Mouse (Mus musculus): ENCODE measurements at regions not wholly inside any gene's neighbourhood (a gene's known extent, or its start where the extent isn't known, plus 50 kb on each side); places are given as distances from the start of the nearest gene placed in this dataset.
A peak's percentile ranks its signal among the peaks of the same experiment; 100 is the strongest.

DNA sequence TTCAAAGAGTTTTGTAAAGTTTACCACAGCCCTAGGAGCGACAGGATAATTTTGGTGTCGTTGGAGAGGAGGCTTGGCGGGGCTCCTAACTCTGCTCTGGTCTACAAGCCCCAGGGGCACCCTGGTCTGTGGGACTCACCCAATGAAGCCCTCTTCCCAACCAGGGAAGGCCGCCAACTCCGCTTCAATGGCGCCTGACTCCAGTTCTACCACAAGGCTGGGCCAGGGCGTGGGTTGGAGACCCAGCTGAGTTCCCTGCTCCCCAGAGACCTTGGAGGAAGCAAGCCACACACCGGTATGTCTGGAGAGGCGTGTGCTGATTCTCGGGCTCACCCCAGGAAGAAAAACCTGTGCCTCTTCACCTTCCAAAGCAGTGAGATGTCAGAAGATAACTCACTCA, 128.9 kb downstream of the Gadd45g start:
- peak in 1 of 2 experiments; percentile 29 for DNase-seq

DNA sequence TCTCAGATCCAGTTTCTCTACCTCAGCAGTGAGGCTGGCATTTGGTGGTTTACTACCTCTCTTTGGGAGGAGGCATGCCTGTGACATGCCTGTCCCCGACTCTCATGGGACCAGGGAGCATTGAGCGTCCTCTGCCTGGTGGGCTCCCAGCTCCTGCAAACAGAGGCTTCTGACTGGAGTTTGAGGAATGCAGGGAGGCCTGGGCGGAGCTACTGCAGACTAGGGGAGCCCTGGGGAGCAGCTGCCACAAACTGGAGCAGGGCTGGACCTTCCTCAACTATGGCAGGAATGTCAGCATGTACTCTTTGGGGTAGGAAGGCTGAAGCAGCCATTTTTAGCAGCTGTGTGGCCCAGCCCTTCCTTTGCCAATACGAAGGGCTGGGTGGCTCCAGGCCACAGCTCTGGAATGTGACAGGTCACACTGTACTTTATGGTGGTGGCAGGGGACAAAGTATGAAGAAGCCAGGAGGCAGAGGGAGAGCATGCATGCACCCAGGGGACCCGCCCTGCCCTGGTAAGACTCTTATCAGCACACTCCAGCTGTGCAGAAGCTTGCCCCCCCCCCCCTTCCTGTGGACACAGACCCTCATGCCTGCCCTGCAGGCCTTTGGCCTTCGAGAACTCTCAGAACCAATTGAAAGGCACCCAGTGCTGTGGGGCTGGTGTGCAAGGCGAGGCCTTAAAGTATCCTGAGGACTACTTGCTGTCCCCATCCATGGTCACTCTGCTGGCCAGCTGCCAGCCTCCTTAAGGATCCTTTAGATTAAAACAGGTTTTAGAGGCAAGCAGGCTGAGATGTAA, 129.5 kb downstream of the Gadd45g start:
- peak in 1 of 2 experiments; percentile 24 for DNase-seq

DNA sequence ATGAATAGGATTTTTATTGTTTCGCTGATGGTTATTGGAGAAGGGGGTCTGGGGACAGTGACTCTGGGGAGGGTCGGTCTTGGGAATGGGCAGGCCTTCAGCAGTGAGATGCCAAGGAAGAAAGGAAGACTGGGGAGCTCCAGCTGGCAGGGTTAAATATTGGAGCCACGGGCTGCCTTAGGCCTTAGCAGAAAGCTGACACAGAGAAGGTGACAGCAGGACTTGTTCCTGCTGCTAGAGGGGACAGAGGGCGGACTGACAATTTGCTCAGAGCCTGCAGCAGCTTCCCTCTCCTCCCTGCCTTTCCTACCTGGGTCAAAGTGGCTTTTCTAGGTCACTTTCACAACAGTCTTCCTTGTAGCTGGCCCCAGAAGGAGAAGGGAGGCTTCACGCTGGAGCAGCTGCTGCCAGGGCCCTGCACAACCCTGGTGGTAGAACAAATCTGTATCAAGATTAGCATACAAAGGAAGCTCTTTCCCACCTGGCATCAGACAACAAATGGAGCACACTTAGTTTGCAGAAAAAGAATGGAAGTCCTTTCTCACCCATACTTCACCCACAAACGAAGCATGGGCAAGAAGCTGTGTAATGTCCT, 130.2 kb downstream of the Gadd45g start:
- DNase-seq, result peak in 1 of 2 experiments; percentile 19

DNA sequence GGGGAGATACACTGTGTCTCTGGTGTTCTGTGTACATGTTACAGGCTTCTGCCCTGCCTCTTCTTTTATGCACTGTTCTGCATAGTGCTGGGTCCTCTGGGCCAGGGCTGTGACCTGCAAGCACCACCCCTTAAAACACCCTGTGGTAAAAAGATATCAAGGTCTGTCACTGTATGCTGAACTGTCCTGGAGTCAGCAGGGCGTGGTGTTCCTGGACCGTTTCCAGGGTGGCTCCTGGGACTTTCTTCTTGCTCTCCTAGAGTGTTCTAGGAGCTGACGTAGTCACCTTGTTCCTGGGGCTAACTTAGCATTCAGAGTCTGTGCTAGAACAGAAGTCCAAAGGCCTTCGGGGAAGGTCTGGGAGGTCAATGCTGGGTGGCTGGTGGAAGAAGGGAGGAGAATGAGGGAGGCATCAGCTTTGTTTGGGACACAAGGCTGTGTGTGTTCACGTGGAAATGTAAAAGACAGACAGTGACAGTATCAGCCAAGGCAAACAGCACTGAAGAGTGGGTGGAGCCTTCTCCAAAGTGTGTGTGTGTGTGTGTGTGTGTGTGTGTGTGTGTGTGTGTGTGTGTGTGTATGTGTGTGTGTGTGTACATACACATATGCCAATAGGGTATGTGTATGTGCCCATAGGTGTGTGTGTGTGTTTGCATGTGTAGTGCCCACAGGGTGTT, 133.0 kb downstream of the Gadd45g start:
- no peak for DNase-seq

DNA sequence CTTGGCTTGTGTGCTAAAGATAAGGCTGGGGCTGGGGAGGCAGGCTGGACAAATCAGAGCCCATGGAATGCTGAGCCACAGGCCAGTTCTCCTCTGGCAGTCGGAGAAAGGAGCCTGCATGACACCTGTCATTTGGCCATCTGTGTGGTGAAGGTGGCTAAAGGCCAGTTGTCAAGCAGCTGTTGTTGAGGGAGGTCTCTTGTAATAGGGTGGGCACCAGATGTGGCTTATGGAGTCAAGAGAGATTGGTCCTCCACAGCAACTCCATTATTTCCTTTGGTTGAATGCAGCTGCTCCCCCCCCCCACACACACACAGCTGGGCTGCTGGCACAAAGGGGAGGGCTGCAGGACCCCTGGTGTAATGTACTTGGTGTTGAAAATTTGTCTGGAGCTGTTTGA, 133.9 kb downstream of the Gadd45g start:
- no peak for DNase-seq

DNA sequence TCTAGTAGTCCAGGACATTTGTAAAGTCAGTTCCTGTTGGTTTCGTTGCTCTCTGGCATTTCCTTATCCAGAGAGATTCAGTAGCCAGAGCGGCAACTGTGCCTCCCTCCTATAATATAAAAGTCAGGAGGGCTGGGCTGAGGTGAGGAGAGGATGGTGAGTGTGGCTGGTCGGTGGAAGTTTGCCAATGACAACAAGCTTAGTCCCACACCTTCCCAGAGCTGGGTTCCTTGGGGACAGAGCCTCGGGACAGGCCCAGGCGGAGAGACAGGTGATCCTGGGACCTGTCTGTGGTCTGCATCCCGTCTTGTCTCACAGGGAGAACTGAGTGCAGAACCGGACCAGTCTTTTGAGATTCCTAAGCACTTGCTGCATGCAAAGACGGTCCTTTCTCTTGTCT, 136.5 kb downstream of the Gadd45g start:
- no peak for DNase-seq

DNA sequence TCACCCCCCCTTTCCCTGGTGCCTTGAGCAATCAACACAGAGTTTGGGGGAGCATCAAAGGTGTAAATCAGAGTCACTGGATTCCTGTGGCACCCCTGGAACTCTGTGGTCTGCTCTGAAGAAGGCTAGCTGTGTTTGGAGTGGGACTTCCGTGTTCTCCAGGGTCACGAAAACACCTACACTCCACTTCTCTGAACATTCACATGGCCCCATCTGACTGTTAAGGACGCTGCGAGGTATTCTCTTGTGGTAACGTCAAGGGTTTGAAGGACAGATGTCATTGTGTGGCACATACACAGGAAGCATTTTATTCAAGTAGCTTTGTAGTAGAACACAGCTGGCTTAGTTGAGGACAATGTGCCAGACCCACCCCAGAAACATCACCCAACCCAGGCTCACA, 137.1 kb downstream of the Gadd45g start:
- no peak for DNase-seq

DNA sequence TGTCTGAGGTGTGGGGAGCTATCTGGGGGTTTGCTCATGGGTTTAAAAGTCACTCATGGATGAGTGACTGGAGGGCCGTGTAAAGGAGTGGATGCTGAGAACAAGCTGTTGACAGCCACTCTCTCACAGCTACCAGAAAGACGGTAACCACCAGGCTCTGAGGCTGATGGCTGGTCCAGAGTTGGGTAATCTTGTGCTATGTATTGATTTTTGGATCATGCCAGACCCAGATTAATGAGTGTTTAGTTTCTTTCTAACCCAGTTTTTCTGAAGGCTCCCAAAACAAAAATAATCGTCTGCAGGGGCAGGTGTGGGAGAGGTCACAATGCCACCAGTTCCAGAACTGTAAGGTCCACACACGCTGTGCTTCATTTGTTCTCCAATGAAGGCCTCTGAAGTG, 144.9 kb downstream of the Gadd45g start:
- no peak for DNase-seq

DNA sequence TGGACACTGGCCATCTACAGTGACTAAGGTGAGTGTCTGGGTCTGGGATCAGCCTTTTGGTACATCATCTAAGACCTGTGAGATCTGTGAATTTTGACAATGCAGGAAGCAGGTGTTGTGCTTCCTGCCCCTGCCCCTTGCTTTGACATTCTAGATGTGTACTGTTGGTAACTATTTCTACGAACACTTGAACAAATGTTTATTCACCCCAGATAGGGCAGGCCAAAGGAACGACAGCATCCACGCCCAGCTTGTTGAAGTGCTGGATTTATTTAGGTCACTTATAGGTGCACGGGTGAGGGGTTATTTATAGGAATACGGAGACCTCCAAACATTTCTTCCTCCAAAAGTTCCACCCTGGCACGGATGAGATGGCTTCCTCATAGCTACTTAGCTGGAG, 146.4 kb downstream of the Gadd45g start:
- no peak for DNase-seq

DNA sequence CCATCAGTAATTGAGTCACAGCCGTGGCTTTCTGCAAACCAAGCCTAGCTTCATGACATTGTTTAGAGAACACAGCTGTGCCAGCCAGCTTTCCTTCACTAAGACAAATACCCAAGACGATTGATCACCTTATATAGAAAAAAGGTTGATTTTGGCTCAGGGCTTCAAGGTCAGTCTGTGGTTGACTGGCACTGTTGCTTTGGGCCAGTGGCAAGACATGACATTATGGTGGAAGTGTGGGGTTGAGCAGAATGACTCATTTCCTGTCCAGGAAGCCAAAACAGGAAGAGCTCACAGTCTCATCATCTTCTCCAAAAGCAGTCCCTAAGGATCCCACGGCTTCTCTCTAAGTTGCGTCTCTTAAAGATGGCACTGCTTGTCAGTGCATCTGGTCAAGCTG, 149.7 kb downstream of the Gadd45g start:
- no peak for DNase-seq

DNA sequence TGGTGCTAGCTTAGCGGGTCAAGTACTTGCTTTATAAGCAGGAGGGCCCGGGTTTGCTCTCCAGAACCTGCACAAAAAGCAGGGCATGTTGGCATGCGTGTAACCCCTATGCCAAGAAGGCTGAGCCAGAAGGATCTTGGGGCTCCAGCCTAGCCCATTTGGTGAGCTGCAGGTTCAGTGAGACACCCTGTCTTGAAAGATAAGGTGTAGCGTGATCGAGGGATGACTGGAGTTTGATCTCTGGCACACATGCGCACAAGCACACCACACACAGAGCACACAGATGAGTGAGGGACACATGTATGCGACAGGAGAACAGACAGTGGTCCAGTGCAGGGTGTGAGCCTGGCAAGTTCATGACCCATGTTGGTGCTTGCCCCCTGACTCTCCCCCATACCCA, 152.1 kb downstream of the Gadd45g start:
- DNase-seq, result no peak

DNA sequence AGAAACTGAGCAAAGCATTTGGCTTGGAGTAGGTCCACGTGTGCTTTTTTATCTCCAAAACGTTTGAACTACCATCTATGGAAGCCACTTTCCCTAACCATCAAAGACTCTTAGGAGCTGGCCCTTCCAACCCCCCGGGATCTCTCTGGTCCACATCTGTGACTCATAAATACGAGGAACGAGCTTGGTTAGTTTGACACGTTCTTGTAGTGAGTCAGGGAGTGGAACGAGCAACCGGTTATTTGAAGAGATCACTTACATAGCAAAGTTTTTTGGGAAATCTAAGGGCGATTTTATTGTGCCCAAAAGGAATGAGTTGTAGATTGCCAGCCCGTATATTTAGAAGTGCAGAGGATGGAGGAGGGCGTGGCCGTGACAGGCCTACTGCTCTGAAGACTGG, 155.3 kb downstream of the Gadd45g start:
- no peak for DNase-seq

DNA sequence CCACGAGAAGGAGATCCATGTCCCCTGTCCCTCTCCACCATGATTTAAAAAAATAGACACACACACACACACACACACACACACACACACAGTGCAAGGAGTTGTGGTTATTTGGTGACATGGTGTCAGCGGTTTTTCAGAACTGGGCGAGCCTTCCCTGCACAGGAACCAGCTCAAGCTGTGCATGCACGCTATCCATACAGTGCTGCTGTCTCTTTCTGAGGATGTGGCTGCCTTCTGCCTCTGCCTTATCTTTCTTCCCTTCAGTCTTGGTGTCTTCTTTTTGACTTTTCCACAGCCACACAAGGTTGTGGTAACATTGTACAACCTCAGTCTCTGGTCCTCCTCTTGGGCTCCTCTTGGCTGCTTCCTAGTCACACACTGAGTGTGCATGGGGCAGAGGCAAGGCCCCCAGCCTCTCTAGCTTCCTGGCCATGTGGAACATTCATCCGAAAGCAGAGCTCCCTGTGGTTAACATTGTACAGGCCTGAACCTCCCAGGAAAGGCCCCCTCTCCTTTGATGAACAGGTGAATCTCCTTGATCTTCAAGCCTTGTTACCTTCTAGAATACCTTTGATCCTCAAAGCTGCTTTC, 157.6 kb downstream of the Gadd45g start:
- no peak for DNase-seq

DNA sequence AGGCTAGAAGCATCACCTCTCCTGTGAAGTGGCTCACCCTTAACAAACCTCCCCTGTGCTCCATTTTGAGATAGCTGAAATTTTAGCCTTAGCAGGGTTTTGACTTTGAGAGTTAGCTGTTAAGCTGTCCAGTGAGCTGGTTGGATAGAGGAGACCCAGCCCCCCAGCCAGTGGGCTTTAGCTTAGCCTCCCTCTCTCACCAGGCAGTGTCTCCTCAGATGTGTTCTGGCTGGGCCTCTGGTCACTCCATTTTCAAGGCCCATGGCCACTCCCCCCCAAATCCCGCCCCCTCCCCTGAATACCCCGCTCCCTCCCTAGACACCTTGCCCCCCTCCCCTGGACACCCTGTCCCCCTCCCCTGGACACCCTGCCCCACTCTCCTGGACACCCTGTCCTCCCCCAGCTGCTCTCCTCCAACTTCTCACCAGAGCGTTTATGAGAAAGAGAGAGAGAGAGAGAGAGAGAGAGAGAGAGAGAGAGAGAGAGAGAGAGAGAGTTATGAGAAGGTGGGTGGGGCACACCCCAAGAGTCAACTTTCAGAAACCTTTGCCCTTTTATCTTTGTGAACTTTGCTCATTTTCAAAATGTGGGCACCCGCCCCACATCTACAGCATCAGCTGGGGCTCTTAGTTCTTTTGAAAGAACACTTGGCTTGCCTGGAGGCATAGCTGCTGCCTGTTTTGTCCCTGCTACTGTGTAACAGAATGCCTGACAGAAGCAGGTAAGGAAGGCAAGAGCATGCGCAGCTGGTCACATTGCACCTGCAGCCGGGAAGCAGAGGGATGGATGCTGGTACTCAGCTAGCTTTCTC, 161.3 kb downstream of the Gadd45g start:
- no peak for DNase-seq

DNA sequence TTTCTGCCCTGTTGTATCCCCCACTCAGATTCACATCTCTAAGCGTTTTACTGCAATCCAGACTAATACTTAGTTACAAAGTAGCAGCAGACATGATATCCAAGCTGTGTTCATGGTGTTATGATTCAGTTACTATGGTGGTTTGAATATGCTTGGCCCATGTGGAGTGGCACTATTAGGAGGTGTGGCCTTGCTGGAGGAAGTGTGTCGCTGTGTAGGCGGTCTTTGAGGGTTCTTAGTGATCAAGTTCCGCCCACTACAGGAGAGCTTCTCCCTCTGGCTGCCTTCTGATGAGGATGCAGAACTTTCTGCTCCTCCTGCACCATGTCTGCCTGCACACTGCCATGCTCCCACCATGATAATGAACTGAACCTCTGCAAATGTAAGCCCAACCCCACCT, 162.8 kb downstream of the Gadd45g start:
- DNase-seq, result no peak

DNA sequence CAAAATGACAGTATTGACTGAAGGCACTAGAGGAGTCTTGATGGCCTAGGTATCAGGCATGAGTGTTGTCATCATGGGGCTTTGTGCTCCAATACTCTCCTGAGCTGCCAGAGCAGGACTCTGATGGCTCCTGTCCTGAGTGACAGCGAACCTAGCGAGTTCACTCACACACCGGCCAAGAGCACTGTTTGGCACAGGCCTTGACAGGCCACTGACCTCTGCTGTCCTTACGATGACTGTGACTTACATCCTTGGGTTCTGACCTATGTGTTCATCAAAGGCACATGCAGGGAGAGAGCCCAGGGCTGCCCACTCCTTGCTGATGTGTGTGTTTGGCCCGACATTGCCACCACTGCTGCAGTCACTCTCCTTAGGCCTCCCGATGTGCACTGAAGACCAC, 163.3 kb downstream of the Gadd45g start:
- no peak for DNase-seq

DNA sequence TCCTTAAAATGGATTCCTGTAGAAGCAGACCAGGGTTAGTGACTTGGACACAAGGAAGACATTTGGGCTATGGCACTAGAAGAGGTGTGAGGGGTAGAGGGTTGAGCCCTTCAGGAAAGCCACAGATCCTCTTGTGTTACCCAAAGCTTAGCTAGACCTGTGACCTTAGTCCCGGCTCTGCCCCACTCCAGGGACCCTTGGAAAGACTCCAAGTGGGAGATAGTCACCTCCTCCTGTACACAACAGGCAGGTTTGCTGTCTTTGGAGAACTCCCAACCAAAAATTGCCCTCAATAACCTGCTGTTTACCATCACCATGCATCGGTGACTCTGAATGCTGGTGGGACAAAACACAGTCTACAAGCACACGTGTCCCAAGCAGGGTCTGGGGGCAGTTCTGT, 164.5 kb downstream of the Gadd45g start:
- DNase-seq, result no peak

DNA sequence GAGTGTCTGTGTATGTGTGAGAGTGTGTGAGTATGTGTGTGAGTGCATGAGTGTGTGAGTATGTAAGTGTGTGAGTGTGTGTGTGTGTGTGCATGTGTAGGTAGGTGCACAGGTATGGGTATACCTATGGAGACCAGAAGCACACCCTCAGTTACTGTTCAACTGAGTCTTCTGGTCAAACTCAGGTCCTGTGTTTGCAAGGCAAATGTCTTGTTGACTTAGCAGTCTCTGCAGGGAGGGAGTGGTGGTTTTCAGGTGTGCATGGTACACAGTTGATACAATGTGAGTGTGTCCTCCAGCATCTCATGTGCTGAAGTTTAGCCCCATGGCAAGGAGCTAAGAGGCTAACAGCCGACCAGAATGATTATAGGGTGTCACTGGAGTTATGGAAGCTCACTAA, 166.7 kb downstream of the Gadd45g start:
- no peak for DNase-seq

DNA sequence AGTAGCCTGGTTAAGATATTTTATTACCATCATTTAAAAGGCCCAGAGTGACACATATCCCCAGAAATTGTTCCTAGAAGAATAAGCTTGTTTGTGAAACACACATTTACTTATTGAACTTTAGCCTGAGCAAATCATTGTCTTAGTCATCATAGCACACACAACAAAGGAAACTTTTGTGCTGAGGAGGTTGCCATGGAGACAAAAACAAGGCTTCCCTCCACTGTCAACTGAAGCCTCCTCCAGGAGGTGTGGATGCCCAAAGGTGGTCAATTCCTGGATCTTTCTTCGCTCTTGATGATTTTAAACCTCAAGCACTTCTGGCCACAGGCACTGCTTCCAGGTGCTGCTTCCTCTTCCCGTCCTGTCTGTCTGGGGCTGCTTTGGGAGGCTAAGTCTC, 167.3 kb downstream of the Gadd45g start:
- no peak for DNase-seq

DNA sequence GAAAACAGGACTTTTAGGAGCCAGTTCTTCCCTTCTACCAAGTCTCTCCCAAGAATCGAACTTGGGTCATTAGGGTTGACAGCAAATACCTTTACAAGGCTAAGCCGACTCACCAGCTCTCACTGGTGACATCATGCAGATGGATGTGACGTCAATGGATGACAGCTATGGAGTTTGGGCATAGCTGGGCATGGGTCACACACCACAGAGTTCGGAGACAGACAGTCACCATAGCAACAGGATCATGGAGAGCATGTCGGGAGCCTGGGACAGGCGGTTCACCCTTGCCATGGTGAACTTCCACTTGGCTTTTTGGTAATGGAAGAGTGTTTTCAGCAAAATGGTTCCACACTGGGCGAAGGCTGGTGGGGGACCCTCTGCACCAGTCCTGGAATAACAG, 168.1 kb downstream of the Gadd45g start:
- no peak for DNase-seq

DNA sequence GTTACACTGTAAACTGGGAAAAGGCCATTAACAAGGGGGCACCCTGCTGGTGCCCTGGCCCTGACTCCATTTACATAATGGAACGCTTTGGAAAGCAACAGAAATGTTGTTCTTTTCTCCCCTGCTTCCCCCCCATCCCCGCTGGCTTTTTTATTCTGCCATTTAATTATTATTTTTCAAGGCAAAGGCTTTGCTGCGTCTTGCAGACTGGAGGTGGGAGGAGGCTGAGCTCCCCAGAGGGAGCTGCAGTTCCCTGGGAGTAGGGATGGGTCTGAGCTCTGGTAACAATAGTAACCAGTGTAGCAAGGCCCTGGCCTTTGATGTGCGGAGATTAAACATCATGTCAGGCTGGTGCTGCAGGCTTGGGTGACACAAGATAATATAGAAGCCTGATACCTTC, 168.6 kb downstream of the Gadd45g start:
- no peak for DNase-seq

DNA sequence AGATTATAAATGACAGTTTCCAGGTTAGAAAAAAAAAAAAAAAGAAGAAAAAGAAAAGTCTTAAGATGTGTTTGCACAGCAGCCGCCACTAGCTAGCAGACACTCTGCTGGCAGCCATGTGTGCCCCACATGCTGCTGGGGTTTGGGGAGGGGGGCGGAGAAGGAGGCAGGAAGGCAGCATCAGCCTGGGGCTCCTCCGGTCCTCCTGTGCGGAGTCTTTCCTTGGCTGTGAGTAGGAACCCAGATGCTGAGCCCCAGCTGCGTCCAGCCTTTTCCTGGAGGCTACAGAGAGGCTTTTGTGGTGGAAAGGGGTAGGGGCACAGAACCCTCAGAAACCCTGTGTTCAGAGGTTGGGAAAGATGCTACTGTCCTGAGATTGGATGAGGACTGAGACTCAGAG, 169.0 kb downstream of the Gadd45g start:
- DNase-seq, result no peak

DNA sequence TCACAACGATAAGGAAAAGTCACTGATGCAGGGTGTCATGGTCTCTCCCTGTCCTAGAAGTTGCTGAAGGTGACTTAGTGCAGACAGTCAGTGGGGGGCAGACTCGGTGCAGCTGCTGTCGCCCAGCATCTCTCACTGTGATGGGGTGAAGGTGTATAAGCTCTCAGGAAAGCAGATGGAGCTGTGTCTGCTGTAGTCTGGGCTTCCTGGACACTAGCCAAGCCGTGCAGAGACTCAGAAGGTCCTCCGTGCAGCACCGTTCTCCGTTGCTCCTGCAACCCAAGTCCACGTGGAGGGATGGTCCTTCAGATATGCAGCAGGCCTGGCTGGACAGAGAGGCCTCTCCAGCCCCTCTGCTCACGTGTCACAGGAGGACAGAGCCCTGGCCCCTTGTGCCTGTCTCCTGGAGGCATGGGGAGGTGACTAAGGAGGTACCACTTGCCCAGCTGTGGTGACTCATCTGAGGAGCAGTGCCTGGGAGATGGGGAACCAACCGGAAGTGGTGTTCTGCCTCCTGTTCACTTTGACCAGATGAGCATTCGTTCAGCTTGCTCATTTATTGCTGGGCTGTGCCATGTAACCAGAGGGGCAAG, 171.2 kb downstream of the Gadd45g start:
- peak; percentile 70 to 76 for DNase-seq
